ENCODE assay signal across 24 mouse cellular contexts in the genomic region with DNA sequence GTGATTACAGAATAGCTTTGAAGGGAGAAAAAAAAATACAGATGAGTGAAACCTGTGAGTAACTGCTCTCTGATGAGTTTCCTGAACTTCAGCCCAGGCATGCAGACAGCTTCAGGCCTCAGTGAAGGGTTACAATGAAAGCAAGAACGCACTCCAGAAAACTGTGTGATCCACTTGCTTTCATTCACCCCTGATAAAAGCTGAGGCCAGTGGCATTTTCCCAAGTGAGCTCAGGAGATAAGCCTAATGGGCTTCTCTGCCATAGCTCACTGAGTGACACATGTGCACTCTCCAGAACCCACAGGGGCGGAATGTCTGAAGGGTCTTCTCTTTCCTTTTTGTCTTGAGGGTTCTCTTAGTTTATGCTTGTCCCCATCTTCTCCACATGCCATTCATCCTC. TPM values are rescaled to one million over a fixed set of nuclear protein-coding genes. Genes with fewer than 3 reads are reported as not detected.
"Had no signal": no experiment of that assay in that cellular context is flagged by ENCODE, and none has a peak within 500 bp of the region (broad histone marks: within the 10 kb centered on the region; RNA-seq: fewer than 3 reads in every experiment).

No protein-coding gene starts in this region.

- H3K27ac ChIP-seq: lung, embryonic 15.5 days; macrophage; midbrain, embryonic 13.5 days; midbrain, embryonic 15.5 days; neural tube, embryonic 13.5 days; neural tube, embryonic 15.5 days; stomach, embryonic 15.5 days; stomach, postnatal 0 days had no signal

- H3K36me3 ChIP-seq: lung, embryonic 15.5 days; midbrain, embryonic 13.5 days; midbrain, embryonic 15.5 days; neural tube, embryonic 13.5 days; neural tube, embryonic 15.5 days; stomach, embryonic 15.5 days had no signal

- H3K27me3 ChIP-seq: lung, embryonic 15.5 days; midbrain, embryonic 13.5 days; midbrain, embryonic 15.5 days; neural tube, embryonic 13.5 days; neural tube, embryonic 15.5 days; stomach, embryonic 15.5 days had no signal

- H3K9ac ChIP-seq: lung, embryonic 15.5 days; midbrain, embryonic 13.5 days; midbrain, embryonic 15.5 days; neural tube, embryonic 13.5 days; neural tube, embryonic 15.5 days; stomach, embryonic 15.5 days had no signal

- H3K4me1 ChIP-seq: lung, embryonic 15.5 days; midbrain, embryonic 13.5 days; midbrain, embryonic 15.5 days; neural tube, embryonic 13.5 days; neural tube, embryonic 15.5 days; stomach, embryonic 15.5 days had no signal

- ATAC-seq: lung, postnatal 0 days; midbrain, embryonic 13.5 days; midbrain, embryonic 15.5 days had no signal

- H3K4me3 ChIP-seq: lung, embryonic 15.5 days; midbrain, embryonic 13.5 days; midbrain, embryonic 15.5 days; myocyte; neural tube, embryonic 13.5 days; neural tube, embryonic 15.5 days; stomach, embryonic 15.5 days had no signal

- H3K9me3 ChIP-seq: lung, embryonic 15.5 days; midbrain, embryonic 13.5 days; midbrain, embryonic 15.5 days; neural tube, embryonic 13.5 days; neural tube, embryonic 15.5 days; stomach, embryonic 15.5 days had no signal

- DNase-seq: lung, adult 2 months; lung, postnatal 14 days; lung, postnatal 36 days; right cerebral cortex, postnatal 14 days; thymus, adult 2 months; thymus, postnatal 25 days; thymus, postnatal 4 days had no signal

- H3K4me2 ChIP-seq: lung, embryonic 15.5 days; midbrain, embryonic 11.5 days; midbrain, embryonic 13.5 days; midbrain, embryonic 15.5 days; neural tube, embryonic 13.5 days; neural tube, embryonic 15.5 days; stomach, embryonic 15.5 days had no signal

RNA-seq across cellular contexts. Expression of a gene that starts 9.9 kb away (rescaled TPM):
- total RNA-seq: megakaryocyte, adult 5-6 weeks had no signal
- polyA plus RNA-seq: liver, embryonic 16.5 days; macrophage; midbrain, embryonic 11.5 days; midbrain, embryonic 13.5 days; midbrain, embryonic 15.5 days; myocyte; neural tube, embryonic 11.5 days; neural tube, embryonic 13.5 days; neural tube, embryonic 15.5 days; spleen, adult 2 months; testis, adult 2 months; urinary bladder, adult 2 months had no signal

RNA-seq across cellular contexts. Expression of a gene that starts 48.3 kb away (rescaled TPM):
- total RNA-seq: megakaryocyte, adult 5-6 weeks had no signal
- polyA plus RNA-seq: liver, embryonic 16.5 days; lung, postnatal 0 days; macrophage; midbrain, embryonic 11.5 days; midbrain, embryonic 13.5 days; midbrain, embryonic 15.5 days; neural tube, embryonic 11.5 days; neural tube, embryonic 13.5 days; urinary bladder, adult 2 months had no signal
